Mouse (Mus musculus): ENCODE measurements around the gene Ephb2.

Ephb2 gene

GRCm38 (mm10) chr4:136653019-136653418 lies 182.8 kb downstream of the Ephb2 start:
- intact Hi-C loops (cut with DNase I), result loop anchor here (5.0 kb wide), 1 partner anchor 419 kb away; no protein-coding TSS in a partner anchor

GRCm38 (mm10) chr4:136652528-136652910 lies 183.3 kb downstream of the Ephb2 start:
- intact Hi-C loops (cut with DNase I), result loop anchor here (5.0 kb wide), 1 partner anchor 420 kb away; no protein-coding TSS in a partner anchor

- intact Hi-C loops (cut with DNase I), result loop anchor here (5.0 kb wide), 1 partner anchor 420 kb away; no protein-coding TSS in a partner anchor
These were observed 183.8 kb downstream of the Ephb2 start for GRCm38 (mm10) chr4:136651882-136652527.

DNA sequence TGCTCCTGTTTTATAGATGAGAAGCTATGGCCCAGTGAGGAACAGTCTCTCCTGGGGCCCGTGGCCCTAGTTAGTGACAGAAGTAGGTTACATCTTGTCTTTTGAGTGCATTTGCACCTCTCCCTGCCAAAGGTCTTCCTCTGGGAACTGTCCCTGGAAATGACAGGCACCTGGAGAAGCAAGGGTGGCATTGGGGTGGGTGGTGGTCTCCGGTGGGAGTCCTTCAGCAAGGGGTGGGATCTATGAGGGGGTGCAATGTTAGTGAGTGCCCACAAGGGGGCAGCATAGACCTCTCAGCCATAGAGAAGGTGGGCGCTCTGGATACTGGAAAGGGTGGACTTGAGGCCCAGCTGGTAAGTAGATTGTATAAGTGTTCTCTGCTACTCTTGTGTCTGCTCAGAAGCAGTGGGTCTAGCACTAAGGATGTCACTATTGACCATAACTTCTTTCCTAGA lies 184.4 kb downstream of the Ephb2 start:
- intact Hi-C loops (cut with DNase I), result loop anchor here (5.0 kb wide), 1 partner anchor 421 kb away; no protein-coding TSS in a partner anchor

GRCm38 (mm10) chr4:136650261-136650660 lies 185.5 kb downstream of the Ephb2 start:
- intact Hi-C loops (cut with DNase I), result loop anchor here (5.0 kb wide), 1 partner anchor 422 kb away; no protein-coding TSS in a partner anchor

DNA sequence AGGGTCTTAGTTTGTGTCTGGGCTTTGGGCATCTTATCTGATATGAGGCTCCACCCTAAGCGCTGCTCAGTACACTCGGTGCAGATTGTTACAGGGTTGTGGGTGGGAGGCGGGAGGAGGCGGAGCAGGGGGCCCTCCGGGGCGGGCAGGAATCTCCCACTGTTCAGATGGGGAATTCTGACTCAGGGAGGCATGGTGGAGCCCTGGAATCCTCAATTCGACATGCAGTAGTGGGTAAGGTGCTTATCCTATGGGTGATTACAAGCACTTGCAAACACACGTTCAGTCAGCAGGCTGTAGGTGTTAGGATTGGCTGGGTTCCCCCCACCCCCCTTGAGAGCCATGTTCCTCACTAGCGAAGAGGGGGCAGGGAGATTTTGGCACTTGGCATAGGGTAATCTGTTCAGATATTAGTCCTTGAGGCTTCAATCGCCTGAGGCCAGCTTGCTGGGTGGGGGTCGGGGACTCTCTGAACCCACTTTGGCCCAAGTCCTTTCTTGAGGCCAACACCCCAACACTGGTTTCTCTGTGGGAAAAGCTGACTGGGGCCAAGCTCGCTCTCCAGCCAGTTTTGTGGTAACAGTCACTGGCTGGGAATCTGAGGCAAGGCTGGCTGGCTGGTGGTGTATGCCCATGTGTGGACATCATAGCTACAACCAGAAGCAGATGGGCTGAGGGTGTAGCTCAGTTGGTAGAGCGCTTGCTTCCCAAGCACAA lies 186.2 kb downstream of the Ephb2 start:
- intact Hi-C loops (cut with DNase I), result loop anchor here (5.0 kb wide), 1 partner anchor 423 kb away; no protein-coding TSS in a partner anchor

GRCm38 (mm10) chr4:136648922-136649479 lies 186.8 kb downstream of the Ephb2 start:
- intact Hi-C loops (cut with DNase I), result no loop called here

- intact Hi-C loops (cut with DNase I), result no loop called here
These were observed 196.9 kb downstream of the Ephb2 start for GRCm38 (mm10) chr4:136638890-136639289.

DNA sequence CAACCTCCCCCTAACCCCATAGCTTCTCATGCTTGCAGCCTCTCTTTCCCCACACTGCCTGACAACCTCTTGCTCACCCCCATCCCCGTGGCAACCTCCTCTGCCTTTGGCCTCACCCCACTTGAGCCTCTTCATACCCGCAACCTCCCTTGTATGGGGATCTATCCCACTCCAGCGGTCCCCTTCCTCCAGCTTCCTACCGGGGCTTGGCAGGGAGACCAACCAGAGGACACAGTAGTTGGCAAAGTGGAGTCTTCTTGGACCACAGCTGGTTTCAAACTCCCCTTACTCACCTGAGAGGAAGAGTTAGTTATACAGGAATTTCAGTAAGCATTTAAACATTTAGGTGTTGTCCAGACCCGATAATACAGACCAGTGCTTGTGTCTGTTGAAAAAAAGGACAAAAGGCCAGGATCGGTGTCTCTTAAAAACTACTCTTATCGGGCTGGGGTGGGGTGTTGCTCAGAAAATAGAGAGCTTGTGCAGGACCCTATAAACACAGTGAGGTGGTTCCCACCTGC lies 197.5 kb downstream of the Ephb2 start:
- intact Hi-C loops (cut with DNase I), result no loop called here

- intact Hi-C loops (cut with DNase I), result no loop called here
These were observed 198.1 kb downstream of the Ephb2 start for GRCm38 (mm10) chr4:136637563-136638229.

DNA sequence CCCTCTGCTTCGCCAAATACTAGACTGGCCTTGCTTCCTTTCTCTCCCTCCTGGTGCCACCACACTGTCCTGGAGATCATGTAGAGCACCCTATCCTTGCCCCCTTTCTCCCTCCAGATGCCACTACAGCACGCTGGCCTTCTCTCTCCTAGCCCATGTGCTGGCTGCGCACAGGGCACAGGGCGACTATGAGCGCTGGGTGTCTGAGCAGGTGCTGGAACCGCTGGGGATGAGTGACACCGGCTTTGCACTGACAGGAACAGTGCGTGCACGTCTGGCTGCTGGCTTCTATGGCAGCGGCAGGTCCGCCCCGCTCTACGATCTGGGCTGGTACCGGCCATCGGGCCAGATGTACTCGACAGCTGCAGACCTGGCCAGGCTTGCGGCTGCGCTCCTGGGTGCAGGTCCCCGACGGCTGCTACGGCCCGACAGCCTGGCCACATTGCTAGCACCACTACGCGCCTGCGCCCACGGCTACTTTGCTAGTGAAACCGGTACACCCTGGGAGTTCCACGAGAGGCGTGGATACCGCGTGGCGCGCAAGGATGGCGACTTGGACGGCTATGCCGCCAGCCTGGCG lies 198.7 kb downstream of the Ephb2 start:
- intact Hi-C loops (cut with DNase I), result no loop called here

- intact Hi-C loops (cut with DNase I), result no loop called here
These were observed 199.3 kb downstream of the Ephb2 start for GRCm38 (mm10) chr4:136636511-136636910.

DNA sequence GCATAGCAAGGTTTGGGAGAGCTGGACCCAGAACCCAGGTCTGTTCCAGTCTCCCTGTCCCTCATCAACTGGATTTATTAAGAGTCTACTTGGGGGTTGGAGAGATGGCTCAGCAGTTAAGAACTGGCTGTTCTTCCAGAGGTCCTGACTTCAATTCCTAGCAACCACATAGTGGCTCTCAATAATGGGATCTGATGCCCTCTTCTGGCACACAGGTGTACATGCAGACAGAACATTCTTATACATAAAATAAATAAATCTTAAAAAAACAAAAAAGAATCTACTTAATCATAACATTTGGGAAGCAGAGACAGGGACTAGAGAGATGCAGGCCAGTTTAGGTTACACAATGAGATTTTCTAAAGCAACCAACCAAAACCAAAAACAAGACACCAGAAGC lies 199.8 kb downstream of the Ephb2 start:
- intact Hi-C loops (cut with DNase I), result no loop called here

DNA sequence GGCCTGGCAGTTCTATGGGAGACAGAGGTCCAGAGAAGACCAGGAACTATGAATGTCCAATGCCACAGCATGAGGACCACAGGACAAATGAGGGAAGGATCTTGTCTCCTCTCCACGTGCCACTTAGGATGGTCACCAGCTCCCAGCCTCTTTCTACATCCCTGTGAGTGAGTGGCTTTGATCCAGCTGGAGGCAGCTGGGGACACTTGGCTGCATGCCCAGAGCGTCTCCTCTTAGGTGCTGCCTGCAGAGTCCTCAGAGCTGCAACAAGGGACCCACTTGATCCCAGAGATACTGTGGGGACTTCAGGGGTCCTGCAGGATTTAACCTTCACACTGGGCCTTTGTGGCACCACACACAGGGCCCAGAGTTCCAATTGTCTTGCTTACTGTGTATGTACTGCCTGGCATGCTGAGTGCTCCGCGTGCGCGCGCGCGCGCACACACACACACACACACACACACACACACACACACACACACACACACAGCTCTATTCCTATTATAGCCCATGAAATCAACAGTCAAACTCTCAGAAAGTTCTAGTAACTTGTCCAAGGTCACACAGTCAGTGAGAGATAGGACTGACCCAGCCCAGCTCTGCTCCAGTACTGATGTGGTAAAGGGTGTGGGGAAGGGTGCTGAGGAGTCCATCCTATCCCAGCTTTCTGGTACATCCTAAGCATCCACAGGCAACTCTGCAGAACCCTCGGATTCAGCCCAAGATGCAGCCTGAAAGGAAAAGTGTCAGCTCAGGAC lies 204.4 kb downstream of the Ephb2 start:
- intact Hi-C loops (cut with DNase I), result no loop called here

DNA sequence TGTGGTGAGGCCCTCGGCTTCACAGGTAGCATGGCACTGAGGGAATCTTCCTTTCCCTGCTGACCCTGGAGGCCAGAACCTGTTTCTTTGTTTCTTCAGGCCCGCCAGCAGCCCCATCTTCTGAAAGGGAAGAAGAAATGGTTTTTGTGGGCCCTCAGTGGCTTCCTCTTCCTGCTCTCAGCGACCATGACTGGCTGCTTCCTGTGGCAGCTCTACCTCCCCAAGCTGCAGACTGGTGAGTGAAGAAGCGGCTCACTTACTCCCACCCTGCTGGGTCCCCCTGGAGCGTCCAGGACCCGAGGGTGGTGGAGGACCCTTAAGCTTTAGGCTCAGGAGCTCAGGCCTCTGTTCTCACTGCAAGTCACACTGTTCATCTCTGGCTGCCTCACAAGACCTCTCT lies 209.2 kb downstream of the Ephb2 start:
- intact Hi-C loops (cut with DNase I), result no loop called here

DNA sequence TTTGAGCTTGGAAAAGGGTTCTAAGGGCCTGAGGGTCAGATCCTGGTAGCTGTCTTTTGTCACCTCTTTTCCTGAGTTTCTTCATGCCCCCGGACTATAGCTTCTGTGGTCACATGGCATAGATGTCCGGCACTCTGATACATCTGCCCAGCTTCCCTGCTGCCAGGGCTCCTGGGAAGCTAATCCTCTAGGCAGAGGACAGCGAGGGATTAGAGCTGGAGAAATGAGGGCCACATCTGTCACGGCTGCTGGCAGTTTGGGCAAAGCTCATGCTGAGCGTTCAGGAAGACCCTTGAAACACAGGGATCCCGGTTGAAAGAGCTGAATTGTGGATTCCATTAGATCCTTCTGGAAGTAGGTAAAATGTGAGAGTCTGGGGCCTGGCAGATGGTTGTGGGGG lies 213.4 kb downstream of the Ephb2 start, which contains the start of gene Lactbl1:
Gene Lactbl1 (plus strand): TSS at position 234 of the 400 bp plus-strand sequence.
- intact Hi-C loops (cut with DNase I), result loop anchor here (2.0 to 5.0 kb wide), 2 partner anchors 95 to 254 kb away; no protein-coding TSS in a partner anchor

GRCm38 (mm10) chr4:136621956-136622355 lies 213.8 kb downstream of the Ephb2 start:
- intact Hi-C loops (cut with DNase I), result loop anchor here (2.0 to 5.0 kb wide), 2 partner anchors 95 to 253 kb away; no protein-coding TSS in a partner anchor

DNA sequence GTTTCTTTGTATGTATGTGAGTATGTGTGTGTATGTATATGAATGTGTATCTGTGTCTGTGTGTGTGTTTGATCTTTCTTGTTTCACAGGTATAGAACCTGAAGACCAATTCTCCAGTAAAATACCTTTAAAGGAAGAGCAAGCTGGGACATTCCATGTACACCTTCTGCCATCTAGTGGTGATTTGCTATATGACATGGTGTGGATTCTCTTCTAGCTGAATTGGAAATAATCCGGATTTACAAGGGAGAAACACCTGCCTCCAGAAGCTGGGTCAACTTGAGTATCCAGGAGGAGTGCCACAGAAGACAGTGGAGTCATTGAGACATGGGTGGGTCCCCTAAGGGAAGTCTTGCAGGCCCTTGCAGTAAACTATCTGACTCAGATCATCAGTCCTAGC lies 214.5 kb downstream of the Ephb2 start:
- intact Hi-C loops (cut with DNase I), result loop anchor here (5.0 kb wide), 1 partner anchor 94 kb away; no protein-coding TSS in a partner anchor

DNA sequence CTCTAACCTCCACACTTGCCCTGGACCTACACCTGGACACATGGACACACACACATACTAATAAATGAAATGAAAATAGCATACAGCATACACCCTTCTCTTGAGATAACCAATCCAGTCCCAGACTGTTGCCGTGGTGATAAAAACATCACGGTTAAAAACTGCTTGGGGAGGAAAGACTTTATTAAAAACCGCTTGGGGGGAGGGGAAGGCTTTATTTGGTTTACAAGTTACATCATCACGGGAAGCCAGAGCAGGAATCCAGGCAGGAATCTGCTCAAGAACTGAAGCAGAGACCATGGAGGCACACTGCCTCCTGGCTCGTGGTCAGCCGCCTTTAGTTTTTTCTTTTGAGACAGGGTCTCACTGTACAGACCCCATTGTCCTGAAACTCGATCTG lies 222.1 kb downstream of the Ephb2 start:
- intact Hi-C loops (cut with DNase I), result no loop called here

GRCm38 (mm10) chr4:136610387-136610856 lies 225.4 kb downstream of the Ephb2 start, which contains the start of gene Tex46:
TSS of gene Tex46 (plus strand) at chr4:136610437.
- intact Hi-C loops (cut with DNase I), result no loop called here
